Mouse (Mus musculus) bone marrow, adult 2 months (tissue): ENCODE data around the gene Palld.

Source experiments
- CTCF ChIP-seq: fragments of 200-500 bp; IDR thresholded peaks from 2 replicates; pipeline ENCODE4 v1.5.1; 2011; ENCODE audit warnings: low read length, control low read depth; ENCODE audit not compliant: control insufficient read depth, insufficient read depth
- POLR2A ChIP-seq: fragments of 200-500 bp; IDR thresholded peaks from 2 replicates; pipeline ENCODE4 v1.6.1; 2011; ENCODE audit warnings: low read depth, mild to moderate bottlenecking, control low read depth, low read length, borderline replicate concordance; ENCODE audit not compliant: control insufficient read depth

- TF ChIP-seq CTCF = no peak
- no peak for TF ChIP-seq POLR2A
Measured at GRCm38 (mm10) chr8:61725306-61726017, 177.0 kb downstream of the Palld start.
